Mouse (Mus musculus) B cell, adult (primary cell): ENCODE measurements around the gene Taar7a. TPM values are rescaled to one million over a fixed set of nuclear protein-coding genes. Genes with fewer than 3 reads are reported as not detected.

Source experiments
- total RNA-seq: library from RNA; stranded (reverse); gene quantifications from 4 replicates; pipeline ENCODE4 v1.2.4, GENCODE M21; 2023; ENCODE audit not compliant: inconsistent age

Gene Taar7a
- total RNA-seq: not detected in 4 replicates

DNA sequence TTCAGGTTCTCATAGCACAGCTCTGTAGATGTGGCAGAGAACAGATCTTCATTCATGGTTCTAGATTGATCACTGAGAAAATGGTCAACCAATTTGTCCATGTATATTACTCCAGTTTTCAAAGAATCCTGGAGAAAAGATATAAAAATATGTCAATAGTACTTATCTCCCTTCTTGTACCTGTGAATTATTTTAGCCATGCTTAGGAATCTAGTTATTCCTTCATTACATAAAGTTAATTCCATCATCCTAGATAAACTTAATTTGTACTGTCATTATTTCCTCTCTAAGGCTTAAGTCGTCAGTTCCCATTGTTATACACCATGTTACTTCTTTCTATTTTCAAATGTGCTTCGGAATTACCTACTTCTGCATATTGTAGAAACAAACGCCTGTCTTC, at the start of gene Taar7a:
Gene Taar7a (minus strand): TSS at position 101 of the 400 bp plus-strand sequence.

DNA sequence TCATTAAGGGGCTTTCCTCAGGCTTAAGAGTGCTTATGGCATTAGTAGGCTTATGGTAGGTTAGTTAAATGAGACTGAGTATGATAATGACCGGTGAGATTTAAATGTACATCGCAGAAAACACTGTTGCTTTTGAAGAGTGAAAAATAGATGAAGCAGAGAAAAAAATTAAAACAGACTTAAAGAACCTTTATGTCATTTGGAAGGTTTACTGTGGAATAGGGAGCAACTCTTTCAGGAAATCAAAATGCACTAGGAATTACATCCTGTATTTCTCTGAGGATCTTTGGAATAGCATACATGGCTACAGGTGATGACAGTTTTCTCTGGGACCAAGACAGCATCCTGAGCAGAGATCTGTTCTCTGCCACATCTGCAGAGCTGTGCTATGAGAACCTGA, 44.0 kb upstream of the Taar7a start, which contains the start of gene Taar7e:
Gene Taar7e (plus strand): TSS at position 301 of the 400 bp plus-strand sequence.

DNA sequence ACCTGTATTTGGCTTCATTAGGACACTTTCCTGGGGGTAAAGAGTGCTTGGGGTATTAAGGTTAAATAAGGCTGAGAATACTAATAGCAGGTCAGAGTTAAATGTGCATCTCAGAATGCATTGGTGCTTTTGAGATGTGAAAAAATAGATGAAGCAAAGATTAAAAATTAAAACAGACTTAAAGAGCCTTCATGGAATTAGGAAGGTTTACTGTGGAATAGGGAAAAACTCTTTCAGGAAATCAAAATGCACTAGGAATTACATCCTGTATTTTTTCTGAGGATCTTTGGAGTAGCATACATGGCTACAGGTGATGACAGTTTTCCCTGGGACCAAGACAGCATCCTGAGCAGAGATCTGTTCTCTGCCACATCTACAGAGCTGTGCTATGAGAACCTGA, 33.6 kb upstream of the Taar7a start, which contains the start of gene Taar7d:
Gene Taar7d (plus strand): TSS at position 301 of the 400 bp plus-strand sequence.

GRCm38 (mm10) chr10:23999639-24000038, 6.4 kb upstream of the Taar7a start, which contains the start of gene Taar7b:
Gene Taar7b (plus strand): TSS chr10:23999939.

GRCm38 (mm10) chr10:23985546-23985945, 7.7 kb downstream of the Taar7a start, which contains the start of gene Taar6:
Gene Taar6 (minus strand): TSS chr10:23985646.

GRCm38 (mm10) chr10:23970656-23971165, 22.6 kb downstream of the Taar7a start, which contains the start of gene Taar5:
Gene Taar5 (plus strand): TSS chr10:23970706.

GRCm38 (mm10) chr10:23960444-23960915, 32.8 kb downstream of the Taar7a start, which contains the start of gene Taar4:
Gene Taar4 (plus strand): TSS chr10:23960494.

GRCm38 (mm10) chr10:23949508-23950005, 43.7 kb downstream of the Taar7a start, which contains the start of gene Taar3:
Gene Taar3 (plus strand): TSS chr10:23949558.

Other genes with a start within 250 kb of the Taar7a start
- gene Rps12, start 206.2 kb downstream of the Taar7a start, total RNA-seq: 794 to 1,463 TPM (median 1,064 TPM) in 4 replicates
- 0.16 to 0.45 TPM in 2 of 4 replicates, not detected in the others for gene Slc18b1, start 196.5 kb downstream of the Taar7a start, total RNA-seq
- not detected in 4 replicates for gene Vnn3, start 142.0 kb downstream of the Taar7a start, total RNA-seq
- gene Vnn1, start 98.8 kb downstream of the Taar7a start, total RNA-seq: not detected in 4 replicates
- not detected in 4 replicates for gene Taar1, start 73.1 kb downstream of the Taar7a start, total RNA-seq
- gene Taar2, start 54.9 kb downstream of the Taar7a start, total RNA-seq: not detected in 4 replicates
- gene Taar3, start 43.9 kb downstream of the Taar7a start, total RNA-seq: not detected in 4 replicates
- gene Taar4, start 33.0 kb downstream of the Taar7a start, total RNA-seq: not detected in 4 replicates
- gene Taar5, start 22.8 kb downstream of the Taar7a start, total RNA-seq: not detected in 4 replicates
- gene Taar6, start 7.8 kb downstream of the Taar7a start, total RNA-seq: not detected in 4 replicates
- gene Taar7b, start 6.5 kb upstream of the Taar7a start, total RNA-seq: not detected in 4 replicates
- gene Taar7d, start 33.7 kb upstream of the Taar7a start, total RNA-seq: not detected in 4 replicates
- not detected in 4 replicates for gene Taar7e, start 44.1 kb upstream of the Taar7a start, total RNA-seq
- gene Taar7f, start 56.0 kb upstream of the Taar7a start, total RNA-seq: not detected in 4 replicates
- gene Taar8a, start 83.0 kb upstream of the Taar7a start, total RNA-seq: not detected in 4 replicates
- not detected in 4 replicates for gene Taar8b, start 98.8 kb upstream of the Taar7a start, total RNA-seq
- not detected in 4 replicates for gene Taar8c, start 108.4 kb upstream of the Taar7a start, total RNA-seq
- not detected in 4 replicates for gene Taar9, start 116.1 kb upstream of the Taar7a start, total RNA-seq
- 112 to 120 TPM (median 116 TPM) in 4 replicates for gene Stx7, start 155.8 kb upstream of the Taar7a start, total RNA-seq
- gene Moxd1, start 230.0 kb upstream of the Taar7a start, total RNA-seq: not detected in 4 replicates